Mouse (Mus musculus): ENCODE measurements around the gene Lmntd1. TPM values are rescaled to one million over a fixed set of nuclear protein-coding genes. Genes with fewer than 3 reads are reported as not detected.

Lmntd1 gene
- polyA plus RNA-seq, 1 experiment from 2014 or later = not detected

DNA sequence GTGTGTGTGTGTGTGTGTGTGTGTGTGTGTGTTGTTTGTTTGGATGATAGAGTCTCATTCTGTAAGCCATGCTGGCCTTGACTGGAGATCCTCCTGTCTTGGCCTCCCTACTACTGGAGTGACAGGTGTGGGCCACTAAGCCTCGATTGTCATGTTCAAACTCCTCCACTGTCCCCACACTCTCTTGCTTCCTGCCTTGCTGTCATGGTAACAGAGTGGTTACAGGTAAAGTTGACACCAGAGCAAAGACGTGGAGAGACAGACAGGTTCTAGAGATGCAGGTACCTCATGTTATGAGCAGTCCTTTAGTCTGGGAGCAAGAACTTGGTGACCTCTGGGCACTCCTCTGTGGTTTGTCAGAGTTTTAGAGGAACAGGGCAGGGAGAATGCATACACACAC, 239.7 kb downstream of the Lmntd1 start:
- Histone ChIP-seq H3K4me1 (ENCODE audit: control insufficient read depth, low read depth, low read length) (no peaks in the 10 kb centered on the region), H3K4me3 (ENCODE audit: low read depth, low read length) (no peak overlapping the region), H3K27me3 (ENCODE audit: control insufficient read depth, insufficient read depth, low read depth, low read length) (no peaks in the 10 kb centered on the region), H3K36me3 (ENCODE audit: control insufficient read depth, insufficient read depth) (no peaks in the 10 kb centered on the region), H3K9ac (ENCODE audit: low read depth, low read length) (no peak overlapping the region), H3K9me3 (replicated peaks; ENCODE audit: control insufficient read depth, low read length) (no peaks in the 10 kb centered on the region), H3K27ac (ENCODE audit: low read length) (no peak overlapping the region), H3K4me2 (ENCODE audit: low read depth, low read length) (no peak overlapping the region)
- 40% methylated on average over 2 of the region's 2 CpGs for WGBS (ENCODE audit: insufficient replicate concordance)
- ATAC-seq (ENCODE audit: low read depth) = no peak

DNA sequence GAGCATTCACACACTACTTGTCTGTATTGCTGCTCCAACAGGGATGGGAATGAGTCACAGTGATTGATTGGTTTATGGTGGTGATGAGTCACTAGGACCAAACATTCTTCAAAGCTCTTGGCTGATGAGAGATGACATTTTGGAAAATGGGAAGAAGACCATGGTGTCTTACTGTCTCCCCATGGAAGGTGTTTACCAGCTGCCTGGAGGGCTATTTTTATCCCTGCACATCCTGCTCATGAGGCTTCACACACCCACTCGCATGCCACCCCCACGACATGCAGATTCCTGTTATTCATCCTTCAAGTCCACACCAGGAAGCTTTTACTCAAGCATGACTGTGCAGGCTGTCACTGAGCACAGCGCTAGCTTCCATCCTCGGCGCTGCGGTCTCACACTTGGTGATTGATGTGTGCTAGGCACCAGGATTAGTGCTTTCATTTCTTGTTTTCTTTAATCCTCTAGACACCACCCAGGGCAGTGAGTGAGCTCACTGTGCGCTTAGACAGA, 240.4 kb downstream of the Lmntd1 start:
- Histone ChIP-seq H3K27me3 (ENCODE audit: control insufficient read depth, insufficient read depth, low read depth, low read length) (no peaks in the 10 kb centered on the region), H3K36me3 (ENCODE audit: control insufficient read depth, insufficient read depth) (no peaks in the 10 kb centered on the region), H3K4me2 (ENCODE audit: low read depth, low read length) (no peak overlapping the region), H3K9ac (ENCODE audit: low read depth, low read length) (no peak overlapping the region), H3K4me3 (ENCODE audit: low read depth, low read length) (no peak overlapping the region), H3K9me3 (replicated peaks; ENCODE audit: control insufficient read depth, low read length) (no peaks in the 10 kb centered on the region), H3K27ac (ENCODE audit: low read length) (no peak overlapping the region), H3K4me1 (ENCODE audit: control insufficient read depth, low read depth, low read length) (no peaks in the 10 kb centered on the region)
- ATAC-seq (ENCODE audit: low read depth) = 0 out of 2 replicates have a peak, but pooled peaks have one; percentile 15
- 35% methylated on average over 7 of the region's 7 CpGs for WGBS (ENCODE audit: insufficient replicate concordance)

DNA sequence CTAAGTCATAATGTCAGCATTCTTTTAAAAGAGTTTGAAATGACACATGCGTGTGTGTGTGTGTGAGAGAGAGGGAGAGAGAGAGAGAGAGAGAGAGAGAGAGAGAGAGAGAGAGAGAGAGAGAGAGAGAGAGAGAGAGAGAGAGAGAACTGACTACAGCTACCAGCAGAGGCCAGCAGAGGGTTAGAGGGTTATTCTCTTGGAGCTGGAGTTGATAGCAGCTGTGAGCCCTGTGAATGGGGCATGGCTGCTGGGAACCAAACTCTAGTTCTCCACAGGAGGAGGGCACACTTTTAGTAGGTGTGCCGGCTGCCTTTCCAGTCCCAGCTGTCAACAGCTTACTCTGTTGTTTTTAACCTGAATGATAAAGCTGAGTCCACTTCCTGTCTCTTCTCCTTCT, 242.1 kb downstream of the Lmntd1 start:
- 37% methylated on average over 2 of the region's 2 CpGs for WGBS (ENCODE audit: insufficient replicate concordance)
- no peaks in the 10 kb centered on the region for H3K4me1 ChIP-seq (ENCODE audit: control insufficient read depth, low read depth, low read length)
- H3K36me3 ChIP-seq (ENCODE audit: control insufficient read depth, insufficient read depth) = no peaks in the 10 kb centered on the region
- no peak for ATAC-seq (ENCODE audit: low read depth)
- no peak overlapping the region for H3K27ac ChIP-seq (ENCODE audit: low read length)
- H3K9me3 ChIP-seq (replicated peaks; ENCODE audit: control insufficient read depth, low read length) = no peaks in the 10 kb centered on the region
- no peaks in the 10 kb centered on the region for H3K27me3 ChIP-seq (ENCODE audit: control insufficient read depth, insufficient read depth, low read depth, low read length)
- H3K9ac ChIP-seq (ENCODE audit: low read depth, low read length) = no peak overlapping the region
- H3K4me2 ChIP-seq (ENCODE audit: low read depth, low read length) = no peak overlapping the region
- H3K4me3 ChIP-seq (ENCODE audit: low read depth, low read length) = no peak overlapping the region

DNA sequence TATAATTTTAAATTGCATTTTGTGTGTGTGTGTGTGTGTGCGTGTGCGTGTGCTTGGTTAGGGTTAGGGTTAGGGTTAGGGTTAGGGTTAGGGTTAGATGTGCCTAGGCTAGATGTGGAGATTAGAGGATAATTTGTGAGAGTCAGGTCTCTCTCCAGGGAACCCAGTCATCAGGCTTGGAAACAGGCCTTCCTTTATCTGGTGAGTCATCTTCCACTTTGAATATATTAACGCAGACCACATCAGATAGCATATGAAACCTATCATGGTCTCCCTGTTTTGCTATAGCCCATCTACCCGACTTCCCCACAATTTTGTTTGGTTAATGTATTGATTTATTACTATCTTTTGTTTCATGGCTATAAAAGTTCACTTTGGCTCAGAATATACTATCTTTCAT, 242.5 kb downstream of the Lmntd1 start:
- 65% methylated on average over 4 of the region's 4 CpGs for WGBS (ENCODE audit: insufficient replicate concordance)
- ATAC-seq (ENCODE audit: low read depth) = no peak
- Histone ChIP-seq H3K36me3 (ENCODE audit: control insufficient read depth, insufficient read depth) (no peaks in the 10 kb centered on the region), H3K27ac (ENCODE audit: low read length) (no peak overlapping the region), H3K27me3 (ENCODE audit: control insufficient read depth, insufficient read depth, low read depth, low read length) (no peaks in the 10 kb centered on the region), H3K9me3 (replicated peaks; ENCODE audit: control insufficient read depth, low read length) (no peaks in the 10 kb centered on the region), H3K4me1 (ENCODE audit: control insufficient read depth, low read depth, low read length) (no peaks in the 10 kb centered on the region), H3K4me3 (ENCODE audit: low read depth, low read length) (no peak overlapping the region), H3K9ac (ENCODE audit: low read depth, low read length) (no peak overlapping the region), H3K4me2 (ENCODE audit: low read depth, low read length) (no peak overlapping the region)

DNA sequence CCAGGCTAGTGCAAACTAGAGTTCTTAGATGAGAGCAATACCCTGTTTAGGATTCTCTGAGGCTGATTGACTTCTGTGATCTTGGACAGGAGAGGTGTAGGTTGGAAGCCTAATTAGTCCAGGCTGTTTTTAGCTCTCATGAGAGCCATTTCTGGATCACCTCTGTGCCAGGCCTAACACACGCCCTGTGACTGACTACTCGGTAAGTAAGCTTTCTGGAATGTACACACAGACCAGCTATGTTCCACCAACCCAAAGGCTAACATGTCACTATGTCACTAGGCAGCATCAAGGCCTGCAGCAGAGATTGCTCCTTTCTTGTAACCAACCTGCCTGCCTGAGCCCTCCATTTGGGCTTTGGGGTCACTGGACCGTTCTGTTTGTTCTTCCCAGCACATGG, 243.8 kb downstream of the Lmntd1 start:
- Histone ChIP-seq H3K9ac (ENCODE audit: low read depth, low read length) (no peak overlapping the region), H3K4me1 (ENCODE audit: control insufficient read depth, low read depth, low read length) (no peaks in the 10 kb centered on the region)
- WGBS (ENCODE audit: insufficient replicate concordance) = 53% methylated on average over 3 of the region's 3 CpGs

DNA sequence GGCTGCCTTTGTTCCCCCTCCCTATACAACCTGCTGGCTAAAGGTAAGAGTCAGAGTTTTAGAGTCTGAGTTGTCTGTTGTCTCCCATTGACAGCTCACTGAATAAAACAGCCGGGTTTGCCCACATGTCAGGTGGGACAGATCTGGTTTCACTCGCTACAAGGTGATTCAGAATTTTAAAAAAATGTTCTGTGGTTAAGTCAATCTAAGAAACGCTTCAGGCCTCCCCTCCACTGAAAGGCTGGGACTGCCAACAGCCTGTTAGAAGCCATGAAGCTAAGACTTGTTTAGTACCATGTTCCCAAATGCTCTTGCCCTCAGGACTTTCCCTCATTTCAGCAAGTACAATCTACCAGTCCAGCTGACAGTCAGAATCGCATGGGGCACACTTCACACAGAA, 244.8 kb downstream of the Lmntd1 start:
- H3K36me3 ChIP-seq (ENCODE audit: control insufficient read depth, insufficient read depth) = no peaks in the 10 kb centered on the region
- ATAC-seq (ENCODE audit: low read depth) = no peak

More for the DNA sequence above, 243.8 kb downstream of the Lmntd1 start:
- Histone ChIP-seq H3K27ac (ENCODE audit: low read length) (no peak overlapping the region), H3K4me3 (ENCODE audit: low read depth, low read length) (no peak overlapping the region), H3K9me3 (replicated peaks; ENCODE audit: control insufficient read depth, low read length) (no peaks in the 10 kb centered on the region), H3K27me3 (ENCODE audit: control insufficient read depth, insufficient read depth, low read depth, low read length) (no peaks in the 10 kb centered on the region), H3K36me3 (ENCODE audit: control insufficient read depth, insufficient read depth) (no peaks in the 10 kb centered on the region), H3K4me2 (ENCODE audit: low read depth, low read length) (no peak overlapping the region)
- no peak for ATAC-seq (ENCODE audit: low read depth)

DNA sequence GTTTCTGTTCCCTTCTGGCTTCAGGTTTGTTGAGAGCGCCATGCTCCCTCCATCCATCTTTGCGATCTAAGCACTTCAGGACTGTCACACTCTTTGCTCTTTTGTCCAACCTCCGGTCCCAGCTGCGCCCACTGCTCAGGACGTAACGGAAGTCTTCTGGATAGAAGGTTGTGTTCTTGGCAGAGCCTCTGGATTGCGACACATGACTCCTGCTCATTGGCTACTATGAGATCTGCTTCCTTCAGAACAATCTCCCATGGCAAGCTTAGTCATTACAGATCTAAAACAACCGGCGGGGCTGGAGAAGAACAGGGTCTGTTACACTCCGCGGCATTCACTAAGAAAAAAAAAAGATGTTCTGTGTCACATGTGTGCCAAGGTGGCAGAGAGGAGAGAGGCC, 247.6 kb downstream of the Lmntd1 start:
- H3K36me3 ChIP-seq (ENCODE audit: control insufficient read depth, insufficient read depth) = no peaks in the 10 kb centered on the region
- no peak overlapping the region for H3K4me3 ChIP-seq (ENCODE audit: low read depth, low read length)
- H3K9ac ChIP-seq (ENCODE audit: low read depth, low read length) = no peak overlapping the region
- H3K27me3 ChIP-seq (ENCODE audit: control insufficient read depth, insufficient read depth, low read depth, low read length) = no peaks in the 10 kb centered on the region
- ATAC-seq (ENCODE audit: low read depth) = no peak
- no peaks in the 10 kb centered on the region; the same call in 1 of the 2 replicates for H3K4me1 ChIP-seq (ENCODE audit: control insufficient read depth, low read depth, low read length)
- WGBS (ENCODE audit: insufficient replicate concordance) = 79% methylated on average over 11 of the region's 11 CpGs
- H3K4me2 ChIP-seq (ENCODE audit: low read depth, low read length) = no peak overlapping the region
- no peaks in the 10 kb centered on the region for H3K9me3 ChIP-seq (replicated peaks; ENCODE audit: control insufficient read depth, low read length)
- H3K27ac ChIP-seq (ENCODE audit: low read length) = no peak overlapping the region

More for the DNA sequence above, 244.8 kb downstream of the Lmntd1 start:
- Histone ChIP-seq H3K9ac (ENCODE audit: low read depth, low read length) (no peak overlapping the region), H3K27me3 (ENCODE audit: control insufficient read depth, insufficient read depth, low read depth, low read length) (no peaks in the 10 kb centered on the region), H3K9me3 (replicated peaks; ENCODE audit: control insufficient read depth, low read length) (no peaks in the 10 kb centered on the region), H3K4me1 (ENCODE audit: control insufficient read depth, low read depth, low read length) (no peaks in the 10 kb centered on the region), H3K4me2 (ENCODE audit: low read depth, low read length) (no peak overlapping the region), H3K27ac (ENCODE audit: low read length) (no peak overlapping the region), H3K4me3 (ENCODE audit: low read depth, low read length) (no peak overlapping the region)
- 40% methylated on average over 4 of the region's 4 CpGs for WGBS (ENCODE audit: insufficient replicate concordance)

DNA sequence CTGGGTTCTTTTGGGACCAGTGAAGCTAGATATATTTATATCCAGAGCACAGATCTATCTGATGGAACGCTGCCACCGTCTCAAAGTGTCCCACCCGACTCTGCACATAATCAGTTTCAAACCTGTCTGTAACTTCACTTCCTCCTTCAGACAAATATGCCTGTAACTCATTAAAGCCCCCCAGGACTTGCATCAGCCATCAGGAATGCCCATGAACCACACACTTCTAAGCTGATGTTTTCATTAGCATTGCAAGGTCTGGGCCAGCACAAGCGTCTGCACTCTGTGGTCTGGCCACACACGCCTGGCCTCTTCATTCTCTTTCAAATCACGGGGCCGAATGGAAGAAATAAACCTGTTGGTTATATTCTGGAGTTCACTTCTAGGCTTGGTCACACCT, 250.4 kb downstream of the Lmntd1 start:
- no peak for ATAC-seq (ENCODE audit: low read depth)
- Histone ChIP-seq H3K36me3 (ENCODE audit: control insufficient read depth, insufficient read depth) (no peaks in the 10 kb centered on the region), H3K27me3 (ENCODE audit: control insufficient read depth, insufficient read depth, low read depth, low read length) (no peaks in the 10 kb centered on the region), H3K9ac (ENCODE audit: low read depth, low read length) (no peak overlapping the region), H3K27ac (ENCODE audit: low read length) (no peak overlapping the region), H3K4me1 (ENCODE audit: control insufficient read depth, low read depth, low read length) (no peaks in the 10 kb centered on the region; the same call in 1 of the 2 replicates), H3K9me3 (replicated peaks; ENCODE audit: control insufficient read depth, low read length) (no peaks in the 10 kb centered on the region), H3K4me2 (ENCODE audit: low read depth, low read length) (no peak overlapping the region), H3K4me3 (ENCODE audit: low read depth, low read length) (no peak overlapping the region)
- 46% methylated on average over 7 of the region's 7 CpGs for WGBS (ENCODE audit: insufficient replicate concordance)

DNA sequence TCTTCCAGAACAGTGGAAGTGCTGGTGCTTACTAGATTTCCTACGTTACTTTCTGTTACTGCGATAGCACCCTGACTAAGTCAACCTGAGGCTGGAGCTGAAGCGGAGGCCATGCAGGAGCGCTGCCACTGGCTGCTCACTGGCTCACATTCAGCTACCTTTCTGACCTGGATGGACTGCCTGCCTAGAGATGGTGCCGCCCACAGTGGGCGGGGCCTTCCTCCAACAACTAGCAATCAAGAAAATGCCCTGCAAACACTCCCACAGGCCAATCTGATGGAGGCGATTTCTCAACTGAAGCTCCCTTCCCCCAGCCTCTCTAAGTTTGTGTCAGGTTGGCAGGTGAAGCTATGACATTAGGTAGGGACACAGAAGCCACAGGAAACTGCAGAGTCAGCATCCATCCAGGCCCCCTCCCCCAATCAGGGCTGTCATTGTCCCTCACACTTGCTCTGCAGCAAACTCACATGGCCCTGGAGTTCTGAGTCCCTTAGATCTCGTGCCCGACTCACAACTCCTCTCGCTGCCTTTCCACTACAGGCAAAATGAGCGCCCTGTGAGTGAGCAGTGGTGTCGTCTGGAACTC, 252.9 kb downstream of the Lmntd1 start:
- no peaks in the 10 kb centered on the region for H3K36me3 ChIP-seq (ENCODE audit: control insufficient read depth, insufficient read depth)
- H3K9ac ChIP-seq (ENCODE audit: low read depth, low read length) = no peak overlapping the region
- no peak overlapping the region for H3K27ac ChIP-seq (ENCODE audit: low read length)
- peak; percentile 71 for ATAC-seq (ENCODE audit: low read depth)
- no peak overlapping the region for H3K4me3 ChIP-seq (ENCODE audit: low read depth, low read length)
- no peaks in the 10 kb centered on the region for H3K9me3 ChIP-seq (replicated peaks; ENCODE audit: control insufficient read depth, low read length)
- WGBS (ENCODE audit: insufficient replicate concordance) = 57% methylated on average over 12 of the region's 12 CpGs
- H3K4me2 ChIP-seq (ENCODE audit: low read depth, low read length) = no peak overlapping the region
- H3K27me3 ChIP-seq (ENCODE audit: control insufficient read depth, insufficient read depth, low read depth, low read length) = no peaks in the 10 kb centered on the region
- no peaks in the 10 kb centered on the region; the same call in 1 of the 2 replicates for H3K4me1 ChIP-seq (ENCODE audit: control insufficient read depth, low read depth, low read length)

All from liver, embryonic 16.5 days (tissue).